Mouse (Mus musculus) erythroid progenitor cell, adult 5-6 weeks (primary cell): ENCODE results near the gene Gmds. TPM values are rescaled to one million over a fixed set of nuclear protein-coding genes. Genes with fewer than 3 reads are reported as not detected.

ENCODE experiments used
- ATAC-seq: replicated peaks from 2 replicates; pipeline ENCODE4 v1.8.0; 2016; ENCODE audit warnings: moderate number of reproducible peaks, mild to moderate bottlenecking, moderate TSS enrichment, inconsistent platforms; ENCODE audit not compliant: poor library complexity, low FRiP score, severe bottlenecking
- total RNA-seq, 2 experiments: library from RNA; stranded (forward) in 1 of 2; stranded (reverse) in 1 of 2; fragments of 150-400 nt in 1 of 2; fragments of 186-747, 209-891 nt in 1 of 2; gene quantifications; 2 replicates each; pipeline versions ENCODE4 v1.2.3 to v1.2.4; 2015 to 2017; ENCODE audit warnings: low replicate concordance in 2 of 2

The Gmds gene
- total RNA-seq, 2 experiments from 2014 or later = 4.3 to 4.6 TPM

- no peak for ATAC-seq
Measured at GRCm38 (mm10) chr13:32046961-32047360, 291.6 kb downstream of the Gmds start.

- ATAC-seq = no peak
Measured at GRCm38 (mm10) chr13:32042748-32043147, 295.8 kb downstream of the Gmds start.

GRCm38 (mm10) chr13:32040822-32041221, 297.7 kb downstream of the Gmds start:
- no peak for ATAC-seq

DNA sequence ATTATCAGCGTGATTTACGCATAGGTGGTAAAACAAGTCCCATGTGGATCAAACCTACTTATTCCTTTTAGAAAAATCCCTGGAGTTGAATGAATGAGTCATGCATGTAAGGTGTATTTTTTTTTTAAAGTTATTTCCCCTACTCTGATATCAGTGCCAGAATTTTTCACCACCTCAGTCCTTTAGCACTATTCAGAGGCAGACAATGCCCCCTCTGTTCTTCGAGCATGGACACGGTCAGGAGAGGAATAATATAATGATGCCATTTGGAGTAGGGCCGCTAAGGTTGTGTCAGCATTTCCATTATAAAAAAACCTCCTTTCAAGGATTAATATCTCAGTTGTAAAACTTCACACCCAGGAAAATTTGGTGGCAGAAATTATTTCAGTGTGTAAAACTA, 301.6 kb downstream of the Gmds start:
- no peak for ATAC-seq

DNA sequence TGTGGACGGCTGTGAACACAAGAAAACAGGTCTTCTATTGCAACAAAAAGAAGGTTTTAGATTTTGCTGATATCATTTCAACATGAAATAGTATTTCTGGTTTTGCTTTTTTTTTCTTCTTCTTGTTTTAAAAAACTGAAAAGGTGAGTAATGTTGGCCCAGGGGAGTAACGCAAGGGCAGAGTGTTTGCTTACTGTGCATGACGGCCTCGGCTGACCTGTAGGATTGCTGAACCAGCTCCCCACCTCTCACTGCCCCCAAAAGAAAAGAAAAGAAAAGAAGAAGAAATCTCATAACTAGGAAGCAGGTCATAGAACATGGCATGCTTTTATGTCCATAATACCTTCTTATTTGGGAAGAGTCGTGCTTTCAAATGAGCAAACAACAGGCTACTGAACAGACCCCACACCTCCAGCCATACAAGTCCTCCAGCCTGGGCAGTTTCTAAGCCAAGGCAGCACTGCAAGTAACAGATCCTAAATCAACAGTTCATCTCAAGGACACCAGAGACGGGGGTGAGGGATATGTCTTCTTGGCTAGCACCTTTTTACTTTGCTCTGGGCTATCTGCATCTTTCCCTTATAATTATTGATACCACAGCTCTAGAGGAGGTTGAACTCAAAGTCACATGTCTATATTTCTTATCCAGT, 303.6 kb downstream of the Gmds start:
- ATAC-seq = no peak

- no peak for ATAC-seq
Measured at GRCm38 (mm10) chr13:32034139-32034538, 304.4 kb downstream of the Gmds start.

- no peak for ATAC-seq
Measured at GRCm38 (mm10) chr13:32026226-32026975, 312.1 kb downstream of the Gmds start.

- ATAC-seq = no peak
Measured at GRCm38 (mm10) chr13:32024822-32025221, 313.7 kb downstream of the Gmds start.

- no peak for ATAC-seq
Measured at GRCm38 (mm10) chr13:32020455-32021249, 317.9 kb downstream of the Gmds start.

GRCm38 (mm10) chr13:32019256-32019620, 319.3 kb downstream of the Gmds start:
- ATAC-seq = no peak

GRCm38 (mm10) chr13:32018518-32019255, 319.9 kb downstream of the Gmds start:
- ATAC-seq = no peak

DNA sequence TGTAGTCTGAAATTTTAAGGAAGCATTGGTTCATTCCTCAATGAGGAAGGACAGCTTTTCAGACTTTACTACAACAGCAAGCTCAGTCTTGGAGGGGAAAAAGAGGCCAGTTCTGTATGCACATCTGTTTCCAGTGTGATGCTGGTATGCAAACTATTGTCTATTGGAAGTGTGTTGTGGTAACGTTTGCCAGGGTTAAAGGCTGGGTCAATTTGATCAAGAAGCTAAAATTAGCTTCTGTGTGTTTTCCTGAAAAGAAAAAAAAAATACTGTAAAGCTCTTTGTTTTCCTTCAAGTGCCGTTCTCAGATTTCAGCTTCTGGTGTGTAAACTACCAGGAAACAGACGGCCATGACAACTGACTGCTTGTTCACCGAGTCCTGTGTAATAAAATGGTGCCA, 329.7 kb downstream of the Gmds start:
- no peak for ATAC-seq

- no peak for ATAC-seq
Measured at GRCm38 (mm10) chr13:32008116-32008641, 330.4 kb downstream of the Gmds start.

GRCm38 (mm10) chr13:31993391-31993790, 345.1 kb downstream of the Gmds start:
- ATAC-seq = no peak

GRCm38 (mm10) chr13:31992409-31993201, 345.9 kb downstream of the Gmds start:
- ATAC-seq = no peak

DNA sequence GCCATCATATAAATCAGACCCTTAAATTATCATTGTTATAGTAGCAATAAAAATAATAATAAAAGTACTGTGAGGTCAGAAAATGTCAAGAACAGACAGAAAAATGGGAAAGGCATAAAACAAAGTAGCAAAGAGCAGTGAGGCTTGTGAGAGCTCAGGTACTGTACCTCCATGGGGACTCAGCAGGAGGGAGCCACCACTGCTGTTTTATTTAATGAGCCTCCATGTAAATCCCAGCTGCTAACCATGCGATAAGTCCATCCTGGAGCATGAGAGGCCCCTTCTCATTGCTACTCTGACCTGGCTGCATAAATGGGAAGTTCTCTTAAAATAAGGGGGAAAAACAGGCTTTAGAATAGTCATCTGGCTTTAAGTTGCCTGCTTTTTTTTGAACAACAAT, 357.3 kb downstream of the Gmds start:
- no peak for ATAC-seq

DNA sequence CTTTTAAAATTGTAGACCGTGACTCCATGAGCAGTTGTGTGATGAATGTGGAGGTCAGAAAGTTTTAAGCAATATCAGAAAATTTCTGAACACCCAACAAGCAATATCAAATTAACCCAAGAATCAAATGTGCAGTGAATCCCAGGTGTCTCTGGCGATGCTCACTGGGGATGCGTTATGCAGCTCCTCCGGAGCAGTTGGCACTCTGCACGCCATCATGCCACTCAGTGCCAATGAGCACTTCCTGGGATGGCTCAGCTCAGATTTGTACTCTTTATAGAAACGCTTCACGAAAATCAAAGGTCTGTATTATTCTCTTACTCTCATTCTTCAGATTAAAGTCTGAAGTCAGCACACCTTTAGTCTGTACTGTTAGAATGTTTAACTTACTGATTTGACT, 360.4 kb downstream of the Gmds start:
- no peak for ATAC-seq

- ATAC-seq = no peak
Measured at GRCm38 (mm10) chr13:31974751-31975479, 363.6 kb downstream of the Gmds start.
